Mouse (Mus musculus): ENCODE measurements around the gene Lce1k.
"Not testable (repeated sequence)": the region's sequence is repeated elsewhere in the genome, so short reads cannot be mapped to it uniquely, and the experiment has no call there.

Gene Lce1k

DNA sequence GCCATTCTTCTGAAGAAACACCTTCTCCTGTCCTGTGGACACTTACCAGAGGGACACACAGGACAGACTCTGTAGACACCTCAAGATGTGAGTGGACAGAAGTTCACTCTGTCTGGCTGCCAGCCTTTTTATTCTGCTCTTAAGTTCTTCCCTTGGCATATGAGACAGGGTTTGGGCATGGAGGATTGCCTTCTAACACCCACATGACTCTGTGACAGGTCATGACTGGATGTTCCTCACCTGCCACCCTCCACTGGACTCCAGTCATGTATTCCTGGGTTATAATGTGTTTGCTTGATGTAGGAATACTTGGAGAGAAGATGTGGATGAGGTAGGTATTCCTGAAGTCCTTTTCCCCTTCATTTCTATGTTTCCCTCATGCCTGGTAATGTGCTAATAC, at the start of gene Lce1k:
Lce1k (minus strand) TSS at position 101 of the 400 bp plus-strand sequence.
- no peak for DNase-seq (ENCODE audit: low read depth, low spot score)

DNA sequence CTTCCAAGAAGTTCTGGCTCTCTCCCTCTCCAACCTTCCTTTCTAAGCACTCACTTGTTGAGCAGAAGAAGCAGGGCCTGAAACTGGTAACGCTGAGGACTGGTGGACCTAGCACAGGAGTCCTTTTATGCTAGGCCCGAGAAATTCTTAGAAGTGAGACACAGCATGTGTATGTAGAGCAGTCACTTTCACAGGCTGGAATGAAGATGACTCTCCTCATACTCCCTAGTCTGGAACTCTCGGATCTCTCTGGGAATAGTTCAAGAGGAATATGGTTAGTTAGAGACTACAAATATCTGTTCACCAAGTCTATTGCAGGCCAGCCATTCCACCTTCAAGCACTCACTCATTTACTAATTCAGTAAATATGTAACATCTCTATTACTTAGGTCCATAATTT, 43.5 kb upstream of the Lce1k start, which contains the start of gene Lce1l:
Lce1l (minus strand) TSS at position 101 of the 400 bp plus-strand sequence.
- no peak for DNase-seq (ENCODE audit: low read depth, low spot score)

DNA sequence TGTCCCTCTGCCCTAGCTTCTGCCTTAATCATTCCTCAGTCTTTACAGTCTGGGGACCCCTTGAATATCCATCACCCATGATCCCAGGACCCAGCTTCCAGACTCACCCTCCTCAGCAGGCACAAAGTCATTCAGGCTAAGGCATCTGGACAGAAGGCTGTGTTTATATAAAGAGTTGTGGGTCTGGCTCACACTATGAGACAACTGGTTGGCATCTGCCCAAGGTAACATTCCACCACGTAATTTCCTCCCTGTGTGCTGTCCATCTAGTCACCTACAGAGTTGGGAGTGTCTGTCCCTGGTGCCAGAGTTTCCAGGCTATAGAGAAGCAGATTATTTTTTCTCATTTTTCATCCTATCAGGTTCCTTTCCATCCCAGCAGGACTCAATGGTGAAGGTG, 19.4 kb upstream of the Lce1k start, which contains the start of gene Kprp:
Kprp (minus strand) TSS at position 140 of the 400 bp plus-strand sequence.
- DNase-seq (ENCODE audit: low read depth, low spot score) = no peak

DNA sequence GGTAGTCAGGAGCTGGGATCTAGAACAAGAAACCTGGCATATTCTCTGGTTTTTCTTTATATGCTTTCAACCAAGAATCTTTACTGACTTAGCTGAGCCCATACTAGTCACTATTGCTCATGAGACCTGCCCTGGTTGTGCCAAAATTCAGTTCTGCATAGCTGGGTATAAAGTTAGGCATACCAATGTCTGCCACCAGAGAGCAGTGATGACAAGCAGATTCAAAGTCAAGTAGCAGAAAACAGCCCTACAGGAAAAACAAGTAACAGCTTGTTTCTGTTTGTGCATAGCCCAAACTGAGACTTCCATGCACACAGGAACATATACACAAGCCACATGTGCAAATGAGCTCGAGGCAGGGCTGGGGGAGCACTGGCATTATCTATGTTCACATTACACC, 18.1 kb upstream of the Lce1k start:
- DNase-seq (ENCODE audit: low read depth, low spot score) = no peak

DNA sequence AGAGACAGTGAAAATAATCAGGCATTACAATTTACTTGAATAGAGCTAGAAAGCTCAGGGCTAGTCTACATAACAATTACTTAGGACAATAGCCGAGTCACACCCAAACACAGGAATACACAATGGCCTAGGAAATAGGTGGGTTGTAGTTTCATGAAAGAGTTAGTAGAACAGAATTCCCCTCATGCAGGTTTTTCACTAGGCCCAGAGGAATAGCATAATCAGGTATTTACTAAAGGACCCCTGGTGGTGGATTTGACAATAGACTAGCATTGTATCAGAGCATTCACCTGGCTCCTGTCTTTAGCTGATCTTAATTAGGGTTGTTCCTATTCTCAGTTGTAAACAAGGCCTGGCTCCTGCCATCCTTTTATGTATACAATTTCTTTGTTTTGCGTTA, 8.3 kb upstream of the Lce1k start:
- DNase-seq (ENCODE audit: low read depth, low spot score) = not testable (repeated sequence)

DNA sequence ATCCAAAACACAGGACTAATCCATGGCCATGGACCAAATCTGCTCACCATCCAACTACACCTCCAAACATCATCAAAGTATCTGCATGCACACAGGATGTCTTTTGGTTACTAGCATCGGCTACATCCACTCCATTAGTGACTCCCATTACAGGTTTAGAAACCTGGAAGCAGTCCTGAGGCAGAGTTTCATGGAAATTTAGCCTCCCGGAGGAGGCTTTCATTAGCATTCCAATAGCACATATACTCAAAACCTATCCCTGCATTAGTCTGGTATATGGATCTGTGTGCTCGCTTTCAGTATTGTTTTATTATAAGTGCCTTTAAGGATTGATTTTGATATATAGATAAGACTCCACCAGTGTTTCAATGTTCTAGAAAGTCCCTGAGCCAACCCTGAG, 7.9 kb upstream of the Lce1k start:
- no peak for DNase-seq (ENCODE audit: low read depth, low spot score)

DNA sequence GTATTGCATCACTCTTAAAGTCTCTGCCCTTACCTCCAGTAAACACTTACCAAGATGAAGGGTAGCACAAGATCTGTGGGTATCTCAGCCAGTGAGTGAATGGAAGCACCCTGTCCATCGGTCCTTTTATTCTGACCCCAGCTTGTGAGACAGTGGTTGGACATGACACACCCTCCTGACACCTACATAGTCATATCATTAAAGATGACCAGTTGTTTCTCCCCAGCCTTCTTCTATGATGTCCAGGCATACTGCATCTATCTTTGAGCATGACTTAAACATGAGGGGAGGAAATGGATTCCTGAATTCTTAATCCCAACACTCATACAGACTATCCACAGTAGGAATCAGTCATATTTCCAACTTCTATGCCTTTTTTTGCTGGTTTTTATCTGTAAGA, 17.3 kb downstream of the Lce1k start, which contains the start of gene Lce1j:
Lce1j (minus strand) TSS at position 101 of the 400 bp plus-strand sequence.
- no peak for DNase-seq (ENCODE audit: low read depth, low spot score)

DNA sequence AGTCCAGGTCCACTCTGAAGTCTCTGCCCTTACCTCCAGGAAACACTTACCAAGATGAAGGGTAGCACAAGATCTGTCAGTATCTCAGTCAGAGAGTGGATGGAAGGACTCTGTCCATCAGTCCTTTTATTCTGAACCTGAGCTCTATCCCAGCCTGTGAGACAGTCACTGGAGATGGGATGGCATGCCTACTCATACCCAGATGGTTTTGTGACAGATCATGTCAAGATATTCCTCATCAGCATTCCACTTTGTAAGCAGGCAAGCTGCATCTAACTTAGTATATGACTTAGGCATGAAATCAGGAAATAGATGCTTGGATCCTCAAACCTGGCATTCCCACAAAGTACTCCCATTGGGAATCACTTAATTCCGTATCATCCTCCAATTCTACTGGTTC, 28.9 kb downstream of the Lce1k start, which contains the start of gene Lce1i:
Lce1i (minus strand) TSS at position 101 of the 400 bp plus-strand sequence.
- no peak for DNase-seq (ENCODE audit: low read depth, low spot score)

DNA sequence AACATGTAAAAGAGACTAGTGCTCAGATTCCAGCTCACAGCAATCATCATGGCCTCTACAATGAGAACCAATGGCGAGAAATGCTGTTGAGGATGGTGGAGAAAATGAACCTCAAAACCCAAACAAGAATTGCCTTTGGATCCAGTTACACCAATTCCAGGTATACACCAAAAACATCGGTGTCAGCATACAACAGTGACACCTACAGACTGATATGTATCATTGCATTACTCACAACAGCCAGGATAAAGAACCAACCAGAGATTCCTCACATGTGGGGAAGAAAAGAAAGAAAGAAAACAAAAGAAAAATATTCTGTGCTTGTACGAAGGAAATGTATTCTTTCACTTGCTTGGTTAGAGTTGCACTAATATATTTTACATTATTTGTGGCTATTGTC, 36.1 kb downstream of the Lce1k start:
- peak; percentile 16 for DNase-seq (ENCODE audit: low read depth, low spot score)

DNA sequence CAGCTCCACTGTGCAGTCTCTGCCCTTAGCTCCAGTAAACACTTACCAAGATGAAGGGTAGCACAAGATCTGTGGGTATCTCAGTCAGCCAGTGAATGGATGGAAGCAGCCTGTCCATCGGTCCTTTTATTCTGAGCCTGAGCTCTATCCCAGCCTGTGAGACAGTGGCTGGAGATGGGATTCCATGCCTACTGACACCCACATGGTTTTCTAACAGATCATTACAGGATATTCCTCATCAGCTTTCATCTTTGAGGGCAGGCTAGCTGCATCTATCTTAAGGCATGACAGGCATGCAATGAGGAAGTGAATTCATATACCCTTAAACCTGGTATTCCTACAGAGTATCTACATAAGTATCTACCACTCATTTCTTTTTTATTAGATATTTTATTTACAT, 42.7 kb downstream of the Lce1k start, which contains the start of gene Lce1h:
Lce1h (minus strand) TSS at position 101 of the 400 bp plus-strand sequence.
- no peak for DNase-seq (ENCODE audit: low read depth, low spot score)
